Mouse (Mus musculus): Measurements from ENCODE around the gene Rpl23.

DNA sequence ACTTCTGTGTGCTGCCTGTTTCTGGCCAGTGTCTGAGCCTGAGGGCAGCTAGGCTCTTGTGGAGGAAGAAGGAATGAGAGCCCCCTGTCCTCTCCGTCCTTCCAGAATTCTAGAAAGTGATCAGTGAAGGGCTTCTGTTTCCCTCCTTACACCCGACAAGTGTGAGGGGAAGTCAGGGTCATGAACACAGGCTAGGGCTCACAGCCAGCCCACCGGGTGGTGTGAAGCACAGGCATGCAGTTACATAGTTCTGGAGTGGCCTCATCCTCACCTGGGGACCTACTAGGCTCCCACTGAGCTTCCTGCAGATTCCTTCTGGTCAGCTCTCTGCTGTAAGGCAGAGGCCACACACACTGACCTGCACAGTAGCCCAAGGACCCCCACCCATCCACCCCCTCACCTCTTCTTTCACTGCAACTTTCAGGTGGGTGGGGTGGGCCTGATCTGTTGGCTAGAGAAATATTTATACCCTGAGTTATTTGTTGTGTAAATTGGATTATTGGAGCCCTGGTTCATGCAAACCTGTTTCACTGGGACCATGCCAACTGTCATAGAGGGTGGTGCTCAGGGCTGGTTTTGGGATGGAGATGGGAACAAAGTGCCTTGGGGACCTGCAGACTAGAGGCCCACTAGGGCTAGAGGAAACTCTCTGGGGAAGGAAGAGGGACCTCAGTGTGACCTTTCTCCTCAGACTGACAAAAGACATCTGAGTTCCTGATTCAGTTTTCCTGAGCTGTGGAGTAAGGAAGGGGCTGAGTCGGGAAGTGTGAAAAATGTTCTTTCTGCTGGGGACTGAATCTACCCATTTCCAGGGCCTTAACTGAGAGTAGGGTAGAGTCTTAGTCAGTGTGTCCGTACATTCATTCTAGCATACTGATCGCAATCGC lies 27.2 kb upstream of the Rpl23 start:
- TF ChIP-seq CTCF (IDR thresholded peaks at IDR 0.05; ENCODE audit: insufficient read depth, low read depth, low read length) (no peak), POLR2A (IDR thresholded peaks at IDR 0.05; ENCODE audit: insufficient read depth, low read depth, low read length) (no peak)
